Mouse (Mus musculus) ovary, postnatal 36 days (tissue): ENCODE results near the gene Parva.

Experiments
- DNase-seq: peaks from one replicate; pipeline ENCODE4 v3.0.0; 2022; ENCODE audit warnings: low spot score, mixed read lengths

The Parva gene

GRCm38 (mm10) chr7:112512257-112512656 is 85.0 kb downstream of the Parva start:
- DNase-seq: no peak

GRCm38 (mm10) chr7:112512895-112513294 is 85.6 kb downstream of the Parva start:
- no peak for DNase-seq

GRCm38 (mm10) chr7:112514636-112515193 is 87.4 kb downstream of the Parva start:
- no peak for DNase-seq

GRCm38 (mm10) chr7:112525465-112525864 is 98.2 kb downstream of the Parva start:
- DNase-seq: no peak

- no peak for DNase-seq
These were observed 98.9 kb downstream of the Parva start for GRCm38 (mm10) chr7:112526226-112526625.

- DNase-seq: no peak
These were observed 99.9 kb downstream of the Parva start for GRCm38 (mm10) chr7:112527230-112527629.

GRCm38 (mm10) chr7:112528059-112528458 is 100.8 kb downstream of the Parva start:
- no peak for DNase-seq

- DNase-seq: peak; percentile 24
These were observed 101.5 kb downstream of the Parva start for GRCm38 (mm10) chr7:112528582-112529360.

- DNase-seq: no peak
These were observed 103.6 kb downstream of the Parva start for GRCm38 (mm10) chr7:112530924-112531323.

- DNase-seq: no peak
These were observed 106.8 kb downstream of the Parva start for GRCm38 (mm10) chr7:112534148-112534547.

- DNase-seq: peak; percentile 62
These were observed 108.2 kb downstream of the Parva start for GRCm38 (mm10) chr7:112535408-112535921.

GRCm38 (mm10) chr7:112549136-112549535 is 121.8 kb downstream of the Parva start:
- no peak for DNase-seq

- no peak for DNase-seq
These were observed 134.2 kb downstream of the Parva start for GRCm38 (mm10) chr7:112561504-112561903.

GRCm38 (mm10) chr7:112567004-112567403 is 139.7 kb downstream of the Parva start:
- DNase-seq: no peak

GRCm38 (mm10) chr7:112568961-112569360 is 141.7 kb downstream of the Parva start:
- no peak for DNase-seq

- peak; percentile 23 for DNase-seq
These were observed 154.3 kb downstream of the Parva start for GRCm38 (mm10) chr7:112581621-112582020.

GRCm38 (mm10) chr7:112582882-112583405 is 155.6 kb downstream of the Parva start:
- DNase-seq: no peak

- DNase-seq: no peak
These were observed 160.1 kb downstream of the Parva start for GRCm38 (mm10) chr7:112587449-112587848.

GRCm38 (mm10) chr7:112589530-112589929 is 162.2 kb downstream of the Parva start:
- no peak for DNase-seq

- no peak for DNase-seq
These were observed 166.3 kb downstream of the Parva start for GRCm38 (mm10) chr7:112593586-112593985.

- DNase-seq: peak; percentile 15
These were observed 168.0 kb downstream of the Parva start for GRCm38 (mm10) chr7:112595226-112595850.

GRCm38 (mm10) chr7:112599650-112600049 is 172.3 kb downstream of the Parva start:
- DNase-seq: no peak

GRCm38 (mm10) chr7:112600163-112600562 is 172.9 kb downstream of the Parva start:
- DNase-seq: no peak
